Comparison of ENCODE assay signal across 7 mouse cellular contexts in the genomic region with DNA sequence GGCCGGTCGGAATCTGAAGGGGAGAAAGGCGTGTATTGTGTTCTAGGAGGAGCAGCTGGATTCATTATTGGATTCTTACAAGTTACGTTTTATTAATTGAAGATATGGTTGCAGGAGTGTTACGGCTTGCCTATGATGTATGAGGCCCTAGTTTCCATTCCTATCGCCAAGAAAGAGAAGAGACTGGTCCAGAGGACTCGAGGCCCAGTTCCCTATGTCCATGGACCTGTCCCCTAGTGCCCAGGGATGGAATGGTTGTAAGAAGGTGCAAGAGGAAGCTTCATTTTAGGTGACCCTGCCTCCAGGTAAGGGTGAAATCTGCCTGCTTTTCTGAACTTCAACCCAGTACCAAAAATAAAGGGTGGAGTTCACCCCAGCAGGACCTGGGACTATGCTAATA. TPM values are rescaled to one million over a fixed set of nuclear protein-coding genes. Genes with fewer than 3 reads are reported as not detected.
DNase-seq lines count a peak whose midpoint lies in the region; ATAC-seq and TF ChIP-seq lines count a peak whose summit lies in the region.

No protein-coding gene starts in this region.

- 1% methylated on average over 7 of the region's 7 CpGs for WGBS in lung, embryonic 15.5 days
- 2% methylated on average over 7 of the region's 7 CpGs for WGBS in embryonic facial prominence, embryonic 14.5 days
- WGBS in intestine, postnatal 0 days = 1% methylated on average over 7 of the region's 7 CpGs
- WGBS in small intestine, adult 2 months = under 1% methylated on average over 7 of the region's 7 CpGs

- ATAC-seq in lung, embryonic 15.5 days (ENCODE audit: borderline replicate concordance, extremely low read depth, low FRiP score, low TSS enrichment) = no peak
- ATAC-seq in embryonic facial prominence, embryonic 14.5 days (ENCODE audit: low read depth) = no peak
- ATAC-seq in intestine, postnatal 0 days = no peak

- H3K27ac ChIP-seq in lung, embryonic 15.5 days = peak overlapping the region; percentile 98
- peak overlapping the region; percentile 98 for H3K27ac ChIP-seq in embryonic facial prominence, embryonic 14.5 days (replicated peaks; ENCODE audit: low read depth, low read length)
- peak overlapping the region; percentile 95; the same call in 1 of the 2 replicates for H3K27ac ChIP-seq in intestine, postnatal 0 days (ENCODE audit: low read depth, low read length)
- peak overlapping the region; percentile 69 for H3K27ac ChIP-seq in small intestine, adult 2 months (ENCODE audit: insufficient read depth, low read depth, low read length)

- DNase-seq in lung, postnatal 25 days (ENCODE audit: low spot score) = no peak
- no peak for DNase-seq in embryonic facial prominence, embryonic 14.5 days (ENCODE audit: low spot score)
- no peak for DNase-seq in adrenal gland, postnatal 4 days (ENCODE audit: low spot score in 2 of 2)
- no peak for DNase-seq in urinary bladder, postnatal 10 days (ENCODE audit: low spot score)

- H3K4me2 ChIP-seq in lung, embryonic 15.5 days = peak overlapping the region; percentile 90
- H3K4me2 ChIP-seq in embryonic facial prominence, embryonic 14.5 days (ENCODE audit: low read depth, low read length) = peak overlapping the region; percentile 88
- peak overlapping the region; percentile 81 for H3K4me2 ChIP-seq in intestine, postnatal 0 days (replicated peaks; ENCODE audit: low read depth)

- TF ChIP-seq CTCF in intestine, postnatal 0 days (IDR thresholded peaks at IDR 0.05; ENCODE audit: low read depth) = peak; percentile 52
- TF ChIP-seq CTCF in small intestine, adult 2 months (IDR thresholded peaks at IDR 0.05; ENCODE audit: extremely low read depth, insufficient read length, insufficient replicate concordance, low read depth, low read length) = no peak

- TF ChIP-seq POLR2A in small intestine, adult 2 months (IDR thresholded peaks at IDR 0.05; ENCODE audit: low read depth, low read length) = no peak

- H3K27me3 ChIP-seq in lung, embryonic 15.5 days = no peaks in the 10 kb centered on the region
- H3K27me3 ChIP-seq in embryonic facial prominence, embryonic 14.5 days (replicated peaks; ENCODE audit: control insufficient read depth, insufficient read depth, low read length) = no peaks in the 10 kb centered on the region
- H3K27me3 ChIP-seq in intestine, postnatal 0 days (replicated peaks; ENCODE audit: control insufficient read depth, insufficient read depth, low read length) = no peaks in the 10 kb centered on the region
- H3K27me3 ChIP-seq in small intestine, adult 2 months (ENCODE audit: control insufficient read depth, insufficient read depth, low read length) = no peaks in the 10 kb centered on the region

- peaks cover 27% of the 10 kb centered on the region for H3K4me1 ChIP-seq in lung, embryonic 15.5 days
- H3K4me1 ChIP-seq in embryonic facial prominence, embryonic 14.5 days (ENCODE audit: control insufficient read depth, insufficient read depth, low read length) = peaks cover 20% of the 10 kb centered on the region
- H3K4me1 ChIP-seq in intestine, postnatal 0 days (replicated peaks; ENCODE audit: control insufficient read depth, insufficient read depth, low read length) = peaks cover 5% of the 10 kb centered on the region; the same call in 1 of the 2 replicates
- H3K4me1 ChIP-seq in small intestine, adult 2 months (ENCODE audit: control insufficient read depth, insufficient read depth, insufficient read length, low read length) = peaks cover 8% of the 10 kb centered on the region; the same call in 1 of the 2 replicates

- H3K36me3 ChIP-seq in lung, embryonic 15.5 days = peaks cover 6% of the 10 kb centered on the region; the same call in 1 of the 2 replicates
- H3K36me3 ChIP-seq in embryonic facial prominence, embryonic 14.5 days (ENCODE audit: control insufficient read depth, insufficient read depth, low read length) = peaks cover 12% of the 10 kb centered on the region; the same call in 1 of the 2 replicates
- H3K36me3 ChIP-seq in intestine, postnatal 0 days (ENCODE audit: control insufficient read depth, insufficient read depth) = peaks cover 20% of the 10 kb centered on the region; the same call in 1 of the 2 replicates
- peaks cover 8% of the 10 kb centered on the region; the same call in 1 of the 2 replicates for H3K36me3 ChIP-seq in small intestine, adult 2 months (ENCODE audit: control insufficient read depth, insufficient read depth, low read length)

- H3K9ac ChIP-seq in lung, embryonic 15.5 days = peak overlapping the region; percentile 98
- peak overlapping the region; percentile 98 for H3K9ac ChIP-seq in embryonic facial prominence, embryonic 14.5 days (ENCODE audit: low read depth, low read length)
- peak overlapping the region; percentile 94 for H3K9ac ChIP-seq in intestine, postnatal 0 days (ENCODE audit: low read depth, low read length)

- H3K4me3 ChIP-seq in lung, embryonic 15.5 days = peak overlapping the region; percentile 96
- H3K4me3 ChIP-seq in embryonic facial prominence, embryonic 14.5 days (ENCODE audit: low read depth, low read length) = peak overlapping the region; percentile 91
- H3K4me3 ChIP-seq in intestine, postnatal 0 days (ENCODE audit: low read depth, low read length) = peak overlapping the region; percentile 98
- H3K4me3 ChIP-seq in small intestine, adult 2 months (ENCODE audit: low read depth, low read length) = peak overlapping the region; percentile 92

- H3K9me3 ChIP-seq in lung, embryonic 15.5 days = no peaks in the 10 kb centered on the region
- no peaks in the 10 kb centered on the region for H3K9me3 ChIP-seq in embryonic facial prominence, embryonic 14.5 days (ENCODE audit: control insufficient read depth, low read length)
- H3K9me3 ChIP-seq in intestine, postnatal 0 days (ENCODE audit: control insufficient read depth) = no peaks in the 10 kb centered on the region

RNA-seq across cellular contexts. Expression of a gene that starts 1.2 kb away (rescaled TPM):
- polyA plus RNA-seq in lung, embryonic 15.5 days (2015; fragmentation: Nextera tagmentation; extraction: Ambion mirVana) = 778 and 796 TPM in 2 replicates
- polyA plus RNA-seq in embryonic facial prominence, embryonic 14.5 days (2014; fragmentation: Nextera tagmentation; extraction: Ambion mirVana) = 283 and 350 TPM in 2 replicates
- polyA plus RNA-seq in intestine, postnatal 0 days (2015; fragmentation: Nextera tagmentation; extraction: Ambion mirVana) = 185 and 196 TPM in 2 replicates
- 305 and 396 TPM in 2 replicates for polyA plus RNA-seq in small intestine, adult 2 months (2012; rRNA removed)
- total RNA-seq in adrenal gland, postnatal 4 days (2021) = 100 to 1,000 TPM; 523 to 585 TPM

RNA-seq across cellular contexts. Expression of a gene that starts 1.6 kb away (rescaled TPM):
- polyA plus RNA-seq in lung, embryonic 15.5 days (2015; fragmentation: Nextera tagmentation; extraction: Ambion mirVana) = 26.3 and 31.2 TPM in 2 replicates
- 21.8 and 26.5 TPM in 2 replicates for polyA plus RNA-seq in embryonic facial prominence, embryonic 14.5 days (2014; fragmentation: Nextera tagmentation; extraction: Ambion mirVana)
- polyA plus RNA-seq in intestine, postnatal 0 days (2015; fragmentation: Nextera tagmentation; extraction: Ambion mirVana) = 17.1 and 17.5 TPM in 2 replicates
- polyA plus RNA-seq in small intestine, adult 2 months (2012; rRNA removed) = 16.2 and 22.1 TPM in 2 replicates
- total RNA-seq in adrenal gland, postnatal 4 days (2021) = 10 to 100 TPM; 29.5 to 34.1 TPM

RNA-seq across cellular contexts. Expression of a gene that starts 35.2 kb away (rescaled TPM):
- 27.1 and 29.1 TPM in 2 replicates for polyA plus RNA-seq in lung, embryonic 15.5 days (2015; fragmentation: Nextera tagmentation; extraction: Ambion mirVana)
- 33.8 and 38.1 TPM in 2 replicates for polyA plus RNA-seq in embryonic facial prominence, embryonic 14.5 days (2014; fragmentation: Nextera tagmentation; extraction: Ambion mirVana)
- polyA plus RNA-seq in intestine, postnatal 0 days (2015; fragmentation: Nextera tagmentation; extraction: Ambion mirVana) = 18.9 and 22.8 TPM in 2 replicates
- polyA plus RNA-seq in small intestine, adult 2 months (2012; rRNA removed) = 46.7 and 123 TPM in 2 replicates
- 10 to 100 TPM; 39.2 to 39.8 TPM for total RNA-seq in adrenal gland, postnatal 4 days (2021)

RNA-seq across cellular contexts. Expression of a gene that starts 42.4 kb away (rescaled TPM):
- polyA plus RNA-seq in lung, embryonic 15.5 days (2015; fragmentation: Nextera tagmentation; extraction: Ambion mirVana) = 0.57 and 0.59 TPM in 2 replicates
- polyA plus RNA-seq in embryonic facial prominence, embryonic 14.5 days (2014; fragmentation: Nextera tagmentation; extraction: Ambion mirVana) = 3.8 and 4.8 TPM in 2 replicates
- polyA plus RNA-seq in intestine, postnatal 0 days (2015; fragmentation: Nextera tagmentation; extraction: Ambion mirVana) = 0.93 and 1.2 TPM in 2 replicates
- 0.53 and 1.2 TPM in 2 replicates for polyA plus RNA-seq in small intestine, adult 2 months (2012; rRNA removed)
- 1 to 10 TPM in 1 of 2 experiments, under 1 TPM in 1; 0.65 to 1.2 TPM for total RNA-seq in adrenal gland, postnatal 4 days (2021)

RNA-seq across cellular contexts. Expression of a gene that starts 51.8 kb away (rescaled TPM):
- 54.3 and 55.6 TPM in 2 replicates for polyA plus RNA-seq in lung, embryonic 15.5 days (2015; fragmentation: Nextera tagmentation; extraction: Ambion mirVana)
- 38.0 and 41.9 TPM in 2 replicates for polyA plus RNA-seq in embryonic facial prominence, embryonic 14.5 days (2014; fragmentation: Nextera tagmentation; extraction: Ambion mirVana)
- polyA plus RNA-seq in intestine, postnatal 0 days (2015; fragmentation: Nextera tagmentation; extraction: Ambion mirVana) = 47.9 and 56.4 TPM in 2 replicates
- 16.9 and 34.7 TPM in 2 replicates for polyA plus RNA-seq in small intestine, adult 2 months (2012; rRNA removed)
- total RNA-seq in adrenal gland, postnatal 4 days (2021) = 10 to 100 TPM; 16.2 to 31.4 TPM
